Mouse (Mus musculus) erythroblast, embryonic 14.5 days (primary cell): ENCODE data around the gene Rmdn2. TPM values are rescaled to one million over a fixed set of nuclear protein-coding genes. Genes with fewer than 3 reads are reported as not detected.

Experiments used
- H3K27me3 ChIP-seq: 2 replicates; pipeline ENCODE4 v1.6.1; 2012; ENCODE audit warnings: inconsistent platforms; ENCODE audit not compliant: control insufficient read depth
- H3K36me3 ChIP-seq: 2 replicates; pipeline ENCODE4 v1.6.1; 2012; ENCODE audit warnings: mild to moderate bottlenecking, inconsistent platforms; ENCODE audit not compliant: control insufficient read depth
- H3K4me1 ChIP-seq: 2 replicates; pipeline ENCODE4 v1.6.1; 2012; ENCODE audit warnings: inconsistent platforms; ENCODE audit not compliant: control insufficient read depth
- H3K4me3 ChIP-seq: replicated peaks from 2 replicates; pipeline ENCODE3; 2012; ENCODE audit warnings: moderate library complexity, mild to moderate bottlenecking, inconsistent platforms
- H3K9me3 ChIP-seq: 2 replicates; pipeline ENCODE4 v1.6.1; 2012; ENCODE audit warnings: low read length, inconsistent platforms, mixed read lengths; ENCODE audit not compliant: control insufficient read depth
- GATA1 ChIP-seq: IDR thresholded peaks from 2 replicates; pipeline ENCODE4 v1.6.1; 2012; ENCODE audit warnings: low read length, inconsistent platforms, mixed read lengths
- TAL1 ChIP-seq: IDR thresholded peaks from 3 replicates; pipeline ENCODE4 v1.6.1; 2012; ENCODE audit warnings: low read length, inconsistent platforms, mixed read lengths
- polyA plus RNA-seq: library from polyadenylated mRNA; stranded (reverse); fragments of >175 nt; gene quantifications from 2 replicates; pipeline ENCODE4 v1.2.3, GENCODE M21; 2012

The Rmdn2 gene
- polyA plus RNA-seq, result 0.06 TPM in 2 replicates

GRCm38 (mm10) chr17:79611545-79611944 is at the start of gene Rmdn2:
Gene Rmdn2 (plus strand): TSS chr17:79611863.
- peaks cover 15% of the 10 kb centered on the region for H3K4me1 ChIP-seq
- no peaks in the 10 kb centered on the region for H3K27me3 ChIP-seq
- no peaks in the 10 kb centered on the region for H3K36me3 ChIP-seq
- H3K4me3 ChIP-seq, result no peak within 1 kb of the TSS
- TF ChIP-seq GATA1 (no peak), TAL1 (no peak)
- H3K9me3 ChIP-seq, result no peaks in the 10 kb centered on the region

GRCm38 (mm10) chr17:79563067-79563620 is 48.5 kb upstream of the Rmdn2 start:
- Histone ChIP-seq H3K4me3 (no peak overlapping the region), H3K9me3 (peaks cover 11% of the 10 kb centered on the region), H3K4me1 (no peaks in the 10 kb centered on the region), H3K36me3 (no peaks in the 10 kb centered on the region), H3K27me3 (no peaks in the 10 kb centered on the region)
- TF ChIP-seq GATA1 (no peak), TAL1 (no peak)

- no peaks in the 10 kb centered on the region for H3K27me3 ChIP-seq
- TF ChIP-seq TAL1, result no peak
- TF ChIP-seq GATA1, result no peak
- peaks cover 11% of the 10 kb centered on the region for H3K9me3 ChIP-seq
- no peaks in the 10 kb centered on the region for H3K36me3 ChIP-seq
- no peak overlapping the region for H3K4me3 ChIP-seq
- no peaks in the 10 kb centered on the region for H3K4me1 ChIP-seq
These were observed 47.9 kb upstream of the Rmdn2 start for GRCm38 (mm10) chr17:79563721-79564120.

- TF ChIP-seq GATA1 (no peak), TAL1 (no peak)
- no peaks in the 10 kb centered on the region for H3K36me3 ChIP-seq
- no peaks in the 10 kb centered on the region for H3K4me1 ChIP-seq
- H3K9me3 ChIP-seq, result peaks cover under 1% of the 10 kb centered on the region
- H3K4me3 ChIP-seq, result no peak overlapping the region
- H3K27me3 ChIP-seq, result no peaks in the 10 kb centered on the region
These were observed 46.3 kb upstream of the Rmdn2 start for GRCm38 (mm10) chr17:79565241-79565961.

DNA sequence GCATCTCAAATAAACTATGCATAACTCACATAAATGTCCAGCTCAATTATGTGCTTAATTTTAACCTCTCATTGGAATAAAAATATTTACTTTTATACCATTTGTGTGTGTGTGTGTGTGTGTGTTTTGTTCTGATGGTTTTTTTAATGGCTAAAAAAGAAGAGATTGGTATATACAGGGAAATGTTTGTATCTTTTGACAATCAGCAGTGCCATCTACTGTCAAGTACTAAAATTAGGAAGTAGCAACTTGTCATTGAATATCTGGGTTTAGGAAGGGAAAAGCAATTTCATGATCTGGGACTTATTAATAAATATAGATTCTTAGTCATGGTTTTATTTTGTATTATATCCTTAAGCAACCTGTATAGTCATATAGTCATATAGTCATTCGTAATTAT is 43.3 kb upstream of the Rmdn2 start:
- Histone ChIP-seq H3K4me1 (no peaks in the 10 kb centered on the region), H3K27me3 (no peaks in the 10 kb centered on the region), H3K4me3 (no peak overlapping the region), H3K36me3 (no peaks in the 10 kb centered on the region), H3K9me3 (no peaks in the 10 kb centered on the region)
- TF ChIP-seq TAL1 (no peak), GATA1 (no peak)

- Histone ChIP-seq H3K4me3 (no peak overlapping the region), H3K9me3 (no peaks in the 10 kb centered on the region), H3K27me3 (no peaks in the 10 kb centered on the region), H3K4me1 (no peaks in the 10 kb centered on the region), H3K36me3 (no peaks in the 10 kb centered on the region)
- TF ChIP-seq TAL1, result no peak
- no peak for TF ChIP-seq GATA1
These were observed 33.3 kb upstream of the Rmdn2 start for GRCm38 (mm10) chr17:79578328-79578727.

- H3K4me3 ChIP-seq, result no peak overlapping the region
- no peaks in the 10 kb centered on the region for H3K9me3 ChIP-seq
- H3K27me3 ChIP-seq, result no peaks in the 10 kb centered on the region
- no peak for TF ChIP-seq GATA1
- no peak for TF ChIP-seq TAL1
- H3K4me1 ChIP-seq, result no peaks in the 10 kb centered on the region
- no peaks in the 10 kb centered on the region for H3K36me3 ChIP-seq
These were observed 31.3 kb upstream of the Rmdn2 start for GRCm38 (mm10) chr17:79580264-79580920.

DNA sequence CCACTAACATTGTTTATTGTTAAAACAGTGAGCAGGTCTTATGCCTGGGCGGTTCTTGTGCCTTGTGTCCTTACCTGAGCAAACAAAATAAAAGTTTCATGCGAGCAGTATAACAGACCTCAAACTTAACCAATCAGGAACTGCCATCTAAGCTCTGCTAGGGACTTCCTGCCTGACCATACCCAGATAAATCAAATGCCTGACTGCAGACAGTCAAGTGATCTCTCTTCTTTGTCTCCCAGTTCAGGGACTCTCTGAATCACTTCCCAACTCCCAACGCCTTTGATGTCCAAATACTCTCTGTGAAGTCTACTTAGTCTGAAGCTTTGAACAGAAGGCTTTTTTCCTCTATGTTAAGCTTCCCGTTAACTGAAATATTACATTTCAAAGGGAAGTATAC is 28.2 kb upstream of the Rmdn2 start:
- Histone ChIP-seq H3K36me3 (no peaks in the 10 kb centered on the region), H3K4me1 (no peaks in the 10 kb centered on the region), H3K27me3 (no peaks in the 10 kb centered on the region), H3K4me3 (no peak overlapping the region), H3K9me3 (no peaks in the 10 kb centered on the region)
- TF ChIP-seq TAL1, result no peak
- TF ChIP-seq GATA1, result no peak

- TF ChIP-seq GATA1, result no peak
- TF ChIP-seq TAL1, result no peak
- no peaks in the 10 kb centered on the region for H3K36me3 ChIP-seq
- no peaks in the 10 kb centered on the region for H3K4me1 ChIP-seq
- no peaks in the 10 kb centered on the region for H3K27me3 ChIP-seq
- H3K4me3 ChIP-seq, result no peak overlapping the region
- no peaks in the 10 kb centered on the region for H3K9me3 ChIP-seq
These were observed 27.3 kb upstream of the Rmdn2 start for GRCm38 (mm10) chr17:79584246-79584800.
